Mouse (Mus musculus): ENCODE results near the gene Rps6ka5.

Rps6ka5 gene

DNA sequence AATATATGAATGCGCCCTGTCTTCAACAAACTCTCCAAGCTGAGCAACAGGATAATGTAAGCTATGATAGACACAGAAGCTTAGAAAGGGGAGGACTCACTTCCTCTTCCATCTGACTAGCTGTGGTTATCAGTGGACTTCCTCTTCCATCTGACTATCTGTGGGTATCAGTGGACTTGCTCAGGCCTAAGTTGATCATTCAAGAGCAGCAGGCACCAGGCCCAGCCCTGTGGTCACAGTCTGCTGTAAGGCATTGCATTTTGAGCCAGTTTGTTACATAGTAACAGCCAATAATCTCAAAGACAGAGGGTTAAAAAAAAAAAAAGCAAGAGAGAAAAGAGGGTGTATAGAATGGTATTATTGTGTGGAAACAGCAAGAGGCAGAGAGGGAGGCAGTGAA is 221.3 kb downstream of the Rps6ka5 start:
- CTCF ChIA-PET, result no interaction called here

DNA sequence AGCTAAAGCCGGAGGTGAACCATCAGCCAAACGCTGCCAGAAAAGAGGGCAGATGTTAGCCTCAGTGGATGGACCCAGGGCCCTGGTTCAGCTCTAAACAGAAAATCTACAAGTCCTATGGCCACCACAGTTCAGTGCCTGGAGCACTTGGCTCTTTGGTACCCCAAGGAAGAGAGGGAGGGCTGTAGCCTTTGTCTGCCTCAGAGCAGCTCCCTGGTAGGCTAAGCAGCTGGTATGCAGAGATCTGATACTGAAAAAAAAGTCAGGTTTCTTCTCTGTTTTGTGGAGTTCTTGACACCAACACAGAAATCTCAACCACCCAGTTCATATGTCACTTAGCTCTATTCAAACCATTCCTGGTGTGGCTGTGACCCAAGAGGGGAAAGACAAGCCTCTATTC is 222.2 kb downstream of the Rps6ka5 start:
- CTCF ChIA-PET, result no interaction called here

DNA sequence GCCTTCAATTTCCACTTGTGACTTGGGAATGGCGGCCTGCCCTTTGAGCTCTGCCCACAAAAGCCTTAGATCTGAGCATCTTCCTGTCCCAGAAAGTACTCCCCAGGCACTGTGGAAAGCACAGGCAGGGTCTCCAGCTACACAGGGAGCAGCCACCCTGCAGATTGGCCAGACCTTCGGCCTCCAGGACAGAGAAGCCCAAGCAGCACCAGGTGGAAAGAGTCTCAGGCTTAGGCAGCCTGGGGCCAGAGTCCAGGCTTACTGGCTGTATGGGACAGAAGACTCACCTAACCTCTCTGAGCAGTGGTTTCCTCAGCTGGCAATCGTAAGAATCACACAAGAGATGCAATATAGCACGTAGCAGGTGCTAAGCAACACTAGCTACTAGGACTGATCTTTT is 223.1 kb downstream of the Rps6ka5 start:
- CTCF ChIA-PET, result interaction anchor here (1.5 kb wide), 1 partner anchor 25 kb away, joined by 8 read pairs; no protein-coding TSS in a partner anchor

DNA sequence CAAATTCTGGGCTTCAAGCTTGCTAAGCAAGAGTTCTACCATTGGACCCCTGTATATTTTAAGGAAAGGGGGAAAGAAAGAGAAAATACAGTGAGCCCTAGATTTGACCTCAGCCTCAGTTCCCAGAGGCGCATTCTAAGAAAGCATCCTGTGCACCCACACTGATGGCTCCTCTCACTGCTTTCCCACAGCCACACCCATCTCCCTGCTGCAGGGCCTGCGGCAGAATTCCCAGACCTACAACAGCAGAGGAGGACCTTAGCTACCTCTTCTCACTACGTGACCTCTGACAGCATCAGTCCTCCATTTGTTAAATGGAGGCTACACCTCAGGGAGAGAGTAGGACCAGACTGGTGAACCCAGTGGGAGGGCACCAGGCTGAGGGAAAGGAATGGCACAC is 224.2 kb downstream of the Rps6ka5 start:
- CTCF ChIA-PET, result interaction anchor here (1.5 kb wide), 1 partner anchor 26 kb away, joined by 8 read pairs; no protein-coding TSS in a partner anchor

DNA sequence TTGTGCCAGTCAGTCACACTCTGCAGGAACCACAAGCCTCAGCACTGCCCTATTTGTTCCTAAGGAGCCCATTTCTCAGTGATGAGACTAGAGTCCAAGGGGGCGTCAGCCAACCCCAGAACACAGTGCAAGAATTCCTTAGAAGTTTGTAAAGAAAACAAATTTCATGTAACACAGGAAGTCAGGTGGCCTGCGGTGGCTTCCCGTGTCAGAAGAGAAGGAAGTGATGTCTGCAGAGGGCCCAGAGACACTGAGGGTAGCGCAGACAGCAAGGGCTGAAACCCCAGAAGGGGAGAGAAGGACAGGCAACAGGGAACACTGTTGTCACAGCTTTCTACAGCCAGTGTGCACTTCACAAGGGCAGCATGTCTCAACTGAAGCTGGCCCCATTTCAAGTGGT is 225.5 kb downstream of the Rps6ka5 start:
- CTCF ChIA-PET, result no interaction called here

DNA sequence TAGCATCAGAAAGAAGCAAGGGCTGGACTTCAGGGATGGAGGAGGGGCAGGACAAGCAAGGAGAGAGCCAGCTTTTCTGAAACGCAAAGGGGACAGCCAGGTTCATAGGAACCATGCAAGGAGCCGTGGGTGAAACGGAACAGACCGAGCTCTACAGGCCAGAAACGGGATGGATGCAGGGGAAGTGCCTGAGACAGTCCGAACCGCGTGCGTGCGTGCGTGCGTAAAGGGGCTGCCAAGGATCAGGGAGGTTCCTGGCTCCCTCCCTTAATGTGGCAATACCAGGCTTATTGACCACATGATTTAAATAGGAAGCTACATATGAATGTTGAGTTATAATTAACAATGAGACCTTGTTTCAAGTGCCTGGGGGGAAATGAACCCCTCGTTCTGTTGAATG is 227.3 kb downstream of the Rps6ka5 start:
- CTCF ChIA-PET, result interaction anchor here (0.6 kb wide), 1 partner anchor 1804 kb away, joined by 3 read pairs; no protein-coding TSS in a partner anchor

Measured in spleen, embryonic (tissue).